Mouse (Mus musculus): ENCODE data around the gene Srek1. TPM values are rescaled to one million over a fixed set of nuclear protein-coding genes. Genes with fewer than 3 reads are reported as not detected.

Gene Srek1
- total RNA-seq, 2 experiments from 2014 or later, result 18.9 to 19.4 TPM

- no peak for DNase-seq
Observed at GRCm38 (mm10) chr13:103735330-103736007, 38.9 kb downstream of the Srek1 start.

DNA sequence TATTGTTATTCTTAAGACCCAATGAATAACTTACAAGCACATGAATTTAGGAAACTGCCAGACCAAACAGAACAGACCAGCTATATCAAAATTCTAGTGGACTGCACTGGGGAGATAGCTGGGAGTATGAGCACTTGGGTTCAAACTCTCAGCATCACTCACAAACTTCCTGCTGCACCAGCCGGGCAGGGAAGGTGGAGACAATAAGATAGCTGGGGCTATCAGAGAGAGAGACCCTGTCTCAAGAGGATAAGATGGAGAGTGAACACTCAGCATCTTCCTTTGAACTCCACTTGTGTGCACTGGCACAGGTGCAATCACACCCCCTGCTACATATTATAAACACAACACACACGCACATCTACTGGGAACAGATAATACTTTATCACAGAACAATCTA is 47.5 kb downstream of the Srek1 start:
- DNase-seq, result no peak
- intact Hi-C loops (cut with DNase I), result no loop called here

More at GRCm38 (mm10) chr13:103735330-103736007, 38.9 kb downstream of the Srek1 start:
- intact Hi-C loops (cut with DNase I), result no loop called here

DNA sequence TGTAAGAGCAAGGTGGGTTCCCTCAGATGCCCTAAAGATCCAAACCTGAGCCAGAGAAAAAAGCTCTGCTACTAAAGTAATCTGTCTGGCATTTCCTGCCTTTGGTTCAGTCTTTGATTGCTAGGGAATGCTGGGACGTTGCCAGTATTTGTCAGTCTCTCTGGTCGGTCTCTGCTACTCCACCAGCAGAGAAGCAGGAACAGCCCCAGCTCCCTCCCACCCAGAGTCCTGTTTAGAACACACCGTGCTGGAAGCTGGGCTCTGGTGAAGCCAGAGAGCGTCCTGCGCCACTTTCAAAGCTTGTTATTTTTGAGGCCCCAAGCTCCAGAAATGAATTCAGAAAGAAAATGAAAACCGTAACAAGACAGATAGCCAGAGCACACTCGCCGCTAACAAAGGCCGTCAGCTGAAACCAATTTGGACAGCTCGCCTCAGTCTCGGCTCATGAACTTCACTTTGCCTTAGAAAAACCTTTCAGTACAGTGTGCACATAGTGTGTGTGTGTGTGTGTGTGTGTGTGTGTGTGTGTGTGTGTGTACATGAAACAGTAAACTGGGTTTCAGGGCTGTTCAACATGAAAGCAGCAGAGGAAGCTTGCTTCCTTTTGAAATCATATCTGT is 62.9 kb downstream of the Srek1 start:
- intact Hi-C loops (cut with DNase I), result no loop called here

DNA sequence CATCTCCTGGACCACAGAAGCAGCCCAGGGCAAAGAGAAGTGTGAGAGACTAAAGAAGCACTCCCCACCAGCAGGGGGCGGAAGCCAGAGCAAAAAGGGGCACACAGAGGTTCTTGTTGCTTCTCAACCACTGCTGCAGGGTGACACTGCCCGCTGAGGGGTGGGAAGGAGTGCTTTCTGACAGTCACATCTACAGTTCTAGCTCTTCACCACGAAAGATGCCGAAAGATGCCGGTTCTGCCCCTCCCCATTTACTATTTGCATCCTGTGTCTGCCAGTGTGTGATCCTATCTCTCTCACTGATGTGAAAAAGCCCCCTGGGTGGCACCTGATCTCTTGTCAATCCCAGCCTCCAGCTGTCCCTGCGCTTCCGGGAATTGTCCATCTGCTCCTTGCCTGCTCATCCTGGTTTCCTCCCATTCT is 64.0 kb downstream of the Srek1 start:
- DNase-seq, result no peak
- intact Hi-C loops (cut with DNase I), result no loop called here

More for the DNA sequence above, 62.9 kb downstream of the Srek1 start:
- DNase-seq, result peak in 1 of 2 experiments; percentile 34

DNA sequence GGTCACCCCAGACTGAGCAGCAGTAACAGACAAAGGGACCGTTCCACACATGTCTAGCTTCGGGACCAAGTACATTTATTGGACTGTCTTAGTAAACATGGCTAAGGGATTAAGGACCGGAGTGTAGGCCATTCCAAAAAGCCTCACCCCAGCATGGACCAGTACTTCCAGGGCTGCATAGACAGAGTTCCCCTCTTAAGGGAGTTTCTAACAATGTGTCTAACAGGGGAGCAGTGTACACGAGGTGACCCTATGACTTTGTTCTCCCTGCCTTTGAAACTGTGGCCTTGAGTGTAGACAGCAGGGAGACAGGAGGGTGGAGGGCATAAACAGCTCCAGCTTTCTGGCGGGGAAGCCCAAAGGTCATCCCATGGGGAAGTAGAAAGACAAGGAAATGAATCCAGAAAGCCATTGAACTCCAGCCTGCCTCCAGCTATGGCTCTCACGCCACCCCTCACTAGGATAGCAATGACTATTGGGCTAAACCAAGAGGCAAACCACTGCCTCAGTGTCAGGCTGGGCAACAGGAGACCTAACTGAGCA is 68.9 kb downstream of the Srek1 start:
- intact Hi-C loops (cut with DNase I), result no loop called here
- DNase-seq, result no peak

- intact Hi-C loops (cut with DNase I), result loop anchor here (5.0 kb wide), 2 partner anchors 78 to 388 kb away; no protein-coding TSS in a partner anchor
- no peak for DNase-seq
Observed at GRCm38 (mm10) chr13:103703833-103704232, 70.6 kb downstream of the Srek1 start.

DNA sequence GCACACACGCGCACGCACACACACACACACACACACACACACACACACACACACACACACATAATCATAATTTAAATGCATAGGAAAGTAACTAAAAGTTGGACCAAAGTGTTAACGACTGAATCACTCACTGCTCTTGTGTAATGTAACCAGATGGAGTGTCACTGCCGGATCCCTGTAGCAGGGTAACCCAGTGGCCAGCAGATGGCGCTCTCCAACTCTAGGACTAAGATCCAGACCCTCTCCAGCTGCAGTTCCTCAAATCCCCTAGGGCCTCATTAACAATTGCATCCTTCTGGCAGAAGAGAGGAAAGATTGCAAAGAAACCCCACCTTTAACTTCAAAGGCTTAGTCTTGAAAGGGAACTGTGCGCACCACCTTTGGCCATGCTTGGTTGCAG is 71.0 kb downstream of the Srek1 start:
- intact Hi-C loops (cut with DNase I), result loop anchor here (5.0 kb wide), 2 partner anchors 79 to 389 kb away; no protein-coding TSS in a partner anchor
- DNase-seq, result peak; percentile 62 to 64

- no peak for DNase-seq
- intact Hi-C loops (cut with DNase I), result loop anchor here (5.0 kb wide), 2 partner anchors 80 to 390 kb away; no protein-coding TSS in a partner anchor
Observed at GRCm38 (mm10) chr13:103702266-103702665, 72.1 kb downstream of the Srek1 start.

DNA sequence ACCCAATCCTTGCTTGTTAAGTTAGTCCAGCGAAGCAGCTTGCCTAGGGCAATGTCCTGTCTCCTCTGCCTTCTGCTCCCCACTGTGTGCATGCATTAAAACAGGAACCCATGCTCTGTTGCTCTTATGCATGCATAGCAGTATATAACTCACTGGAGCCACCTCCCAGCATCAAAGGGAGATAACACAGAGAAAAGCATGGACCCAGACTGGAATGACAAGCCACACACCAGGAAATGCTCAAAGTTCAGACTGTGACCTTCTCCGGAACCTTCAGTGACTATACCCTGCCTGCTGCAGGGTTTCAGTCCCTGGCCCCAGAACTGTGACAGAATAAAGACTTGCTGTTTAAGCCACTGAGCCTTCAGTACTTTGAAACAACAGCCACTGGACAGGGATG is 73.7 kb downstream of the Srek1 start:
- intact Hi-C loops (cut with DNase I), result loop anchor here (5.0 kb wide), 2 partner anchors 82 to 392 kb away; no protein-coding TSS in a partner anchor
- DNase-seq, result no peak

GRCm38 (mm10) chr13:103697993-103698392 is 76.4 kb downstream of the Srek1 start:
- intact Hi-C loops (cut with DNase I), result no loop called here
- DNase-seq, result no peak

DNA sequence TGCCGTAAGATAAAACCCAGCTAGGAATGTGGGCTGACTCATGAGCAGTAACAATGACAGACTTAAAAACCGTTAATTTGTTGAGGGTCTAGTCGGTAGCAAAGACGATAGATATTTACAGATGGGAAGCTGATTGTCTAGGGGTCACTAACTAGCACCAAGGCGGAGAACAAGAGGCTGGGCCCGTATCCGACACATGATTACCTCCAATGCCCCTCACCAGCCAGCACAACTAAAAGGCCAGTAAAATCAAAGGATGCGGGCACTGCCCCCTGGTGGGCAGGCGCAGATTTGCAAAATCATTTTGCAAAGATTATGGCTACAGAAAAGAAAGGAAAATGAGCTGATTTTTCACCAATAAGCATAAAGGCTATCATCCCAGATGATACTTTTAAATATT is 78.2 kb downstream of the Srek1 start:
- intact Hi-C loops (cut with DNase I), result no loop called here
- DNase-seq, result peak in 1 of 2 experiments; percentile 25

DNA sequence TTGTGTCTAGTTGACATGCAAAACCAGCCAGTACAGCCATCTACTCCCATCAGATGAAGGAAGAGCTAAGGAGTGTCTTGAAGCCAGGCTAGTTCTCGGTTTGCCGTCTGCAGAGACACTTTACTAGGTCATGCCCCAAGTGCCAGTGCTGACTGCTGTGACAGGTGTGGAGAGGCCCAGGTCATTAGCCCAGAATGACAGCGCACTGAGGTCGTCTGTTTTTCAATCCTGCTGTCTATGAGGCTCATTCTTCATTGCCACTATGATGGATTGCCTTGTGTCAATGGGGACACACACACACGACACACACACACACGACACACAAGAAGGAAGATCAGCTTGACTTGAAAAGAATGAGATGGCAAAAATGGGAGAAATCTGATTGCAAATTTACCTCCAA is 79.0 kb downstream of the Srek1 start:
- DNase-seq, result no peak
- intact Hi-C loops (cut with DNase I), result no loop called here

Other genes with a start within 250 kb of the Srek1 start
- gene Erbin, start 145.9 kb upstream of the Srek1 start, total RNA-seq (2021), result 10 to 100 TPM; 34.7 to 40.1 TPM